Mouse (Mus musculus): ENCODE data around the gene Otx2. TPM values are rescaled to one million over a fixed set of nuclear protein-coding genes. Genes with fewer than 3 reads are reported as not detected.
"Not testable (repeated sequence)": the region's sequence is repeated elsewhere in the genome, so short reads cannot be mapped to it uniquely, and the experiment has no call there.

Otx2 gene
- total RNA-seq, 2 experiments from 2014 or later = not detected

- no peak for DNase-seq
Measured at GRCm38 (mm10) chr14:48653676-48654510, 19.7 kb downstream of the Otx2 start.

DNA sequence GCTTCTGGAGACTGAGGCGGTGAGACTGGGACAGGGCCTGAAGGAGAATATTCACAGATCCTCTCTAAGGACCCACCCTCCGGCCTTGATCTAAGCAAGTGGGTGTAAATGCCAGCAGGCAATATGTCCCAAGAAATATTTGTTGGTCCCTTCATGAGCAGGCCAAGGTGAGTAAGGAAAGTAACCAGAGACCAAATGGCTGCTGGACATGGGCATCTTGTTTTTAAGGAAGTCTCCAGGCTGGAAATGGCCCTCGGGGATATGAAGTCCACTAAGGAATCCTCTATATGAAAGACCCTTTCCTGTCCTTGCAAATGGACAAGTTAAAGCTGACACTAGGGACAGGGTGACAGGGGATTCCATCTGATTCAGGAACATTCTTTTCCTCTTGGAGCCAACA is 20.5 kb downstream of the Otx2 start:
- DNase-seq = no peak

DNA sequence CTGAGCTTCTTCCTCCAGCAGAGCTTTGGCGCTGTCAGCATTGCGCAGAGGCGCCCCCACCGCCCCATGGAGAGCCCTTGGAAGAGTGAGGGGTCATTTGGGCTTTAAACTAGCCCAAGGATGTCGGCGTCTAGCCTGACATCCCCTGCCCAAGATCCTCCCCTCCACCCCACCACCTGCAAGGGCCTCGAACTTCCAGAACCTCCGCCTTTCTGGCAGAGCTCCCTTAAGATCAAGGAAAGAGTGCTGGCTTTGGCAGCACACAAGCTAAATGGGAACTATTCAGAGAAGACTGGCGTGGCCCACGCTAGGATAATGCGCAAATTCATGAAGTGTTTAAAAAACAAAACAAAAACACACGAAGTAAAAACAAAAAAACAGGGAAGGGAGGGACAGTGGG is 21.4 kb downstream of the Otx2 start:
- no peak for DNase-seq

GRCm38 (mm10) chr14:48651471-48652211 is 22.0 kb downstream of the Otx2 start:
- DNase-seq = no peak

GRCm38 (mm10) chr14:48641462-48642395 is 31.9 kb downstream of the Otx2 start:
- DNase-seq = no peak

DNA sequence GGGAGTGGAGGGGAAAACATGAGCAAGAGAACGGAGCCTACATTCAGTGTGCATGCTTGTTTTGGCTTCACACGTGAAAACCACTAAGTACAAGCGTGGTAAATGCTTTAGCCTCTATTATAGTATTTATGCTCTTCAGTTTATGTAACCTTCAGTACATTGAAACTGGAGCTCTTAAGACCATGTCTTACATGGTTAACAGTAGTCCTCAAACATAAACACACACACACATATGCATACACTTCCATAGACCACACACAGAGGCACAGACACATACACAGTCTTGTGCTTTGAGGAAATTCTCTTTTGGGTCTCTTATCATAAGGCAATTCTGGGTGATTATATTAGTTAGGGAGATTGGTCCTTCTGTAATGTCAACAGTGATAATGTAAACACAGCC is 40.5 kb downstream of the Otx2 start:
- no peak for DNase-seq

DNA sequence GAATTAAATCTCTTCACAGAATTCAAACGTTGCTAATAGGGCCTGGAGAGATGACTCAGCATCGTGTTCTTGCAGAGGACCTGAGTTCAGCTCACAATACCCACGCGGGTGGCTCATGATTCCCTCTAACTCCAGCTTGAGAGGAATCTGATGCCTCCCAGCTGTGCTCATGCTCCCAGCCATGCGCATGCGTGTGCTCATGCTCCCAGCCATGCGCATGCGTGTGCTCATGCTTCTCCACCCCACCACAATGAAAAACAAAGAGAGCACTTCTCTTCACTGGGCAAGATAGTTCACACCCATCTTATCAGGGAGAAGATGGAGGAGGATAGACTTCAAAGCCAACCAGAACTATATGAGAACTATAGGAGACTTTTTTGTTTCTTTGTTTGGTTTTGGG is 41.3 kb downstream of the Otx2 start:
- no peak for DNase-seq

DNA sequence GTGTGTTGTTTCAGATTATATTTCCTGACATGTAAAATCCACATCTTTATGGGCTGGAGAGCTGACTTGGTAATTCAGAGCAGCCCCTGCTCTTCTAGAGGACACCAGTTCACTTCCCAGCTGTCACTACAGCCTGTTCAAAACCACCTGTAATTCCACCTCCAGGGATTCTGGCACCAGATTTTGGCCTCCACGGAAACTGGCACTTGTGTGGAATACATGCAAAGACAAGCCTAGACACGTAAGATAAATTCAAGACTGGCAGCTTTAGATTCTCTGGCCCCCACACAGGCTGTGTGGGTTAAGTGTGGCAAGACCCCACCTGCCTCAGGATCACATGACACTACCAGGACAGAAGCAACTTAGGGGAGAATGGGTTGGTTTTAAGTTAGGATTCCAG is 42.1 kb downstream of the Otx2 start:
- DNase-seq = no peak

GRCm38 (mm10) chr14:48629404-48629803 is 44.2 kb downstream of the Otx2 start:
- no peak for DNase-seq

GRCm38 (mm10) chr14:48626271-48626670 is 47.3 kb downstream of the Otx2 start:
- DNase-seq = no peak

DNA sequence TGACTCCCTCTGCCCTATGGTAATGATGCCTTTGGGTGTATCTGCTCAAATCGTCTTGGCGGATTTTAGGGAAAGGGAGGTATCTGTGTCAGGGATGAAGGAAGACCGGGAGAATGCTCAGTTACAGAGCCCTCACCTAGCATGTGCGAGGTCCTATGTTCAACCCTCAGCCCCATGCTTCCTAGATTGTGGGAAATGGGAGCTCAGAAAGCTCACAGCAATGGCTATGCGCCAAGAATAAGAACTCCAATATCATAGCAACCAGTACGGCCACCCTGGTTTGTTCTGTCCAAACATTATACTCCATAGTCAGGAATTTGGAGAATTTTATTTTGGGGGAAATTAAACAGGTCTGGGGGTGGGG is 48.3 kb downstream of the Otx2 start:
- DNase-seq = no peak

DNA sequence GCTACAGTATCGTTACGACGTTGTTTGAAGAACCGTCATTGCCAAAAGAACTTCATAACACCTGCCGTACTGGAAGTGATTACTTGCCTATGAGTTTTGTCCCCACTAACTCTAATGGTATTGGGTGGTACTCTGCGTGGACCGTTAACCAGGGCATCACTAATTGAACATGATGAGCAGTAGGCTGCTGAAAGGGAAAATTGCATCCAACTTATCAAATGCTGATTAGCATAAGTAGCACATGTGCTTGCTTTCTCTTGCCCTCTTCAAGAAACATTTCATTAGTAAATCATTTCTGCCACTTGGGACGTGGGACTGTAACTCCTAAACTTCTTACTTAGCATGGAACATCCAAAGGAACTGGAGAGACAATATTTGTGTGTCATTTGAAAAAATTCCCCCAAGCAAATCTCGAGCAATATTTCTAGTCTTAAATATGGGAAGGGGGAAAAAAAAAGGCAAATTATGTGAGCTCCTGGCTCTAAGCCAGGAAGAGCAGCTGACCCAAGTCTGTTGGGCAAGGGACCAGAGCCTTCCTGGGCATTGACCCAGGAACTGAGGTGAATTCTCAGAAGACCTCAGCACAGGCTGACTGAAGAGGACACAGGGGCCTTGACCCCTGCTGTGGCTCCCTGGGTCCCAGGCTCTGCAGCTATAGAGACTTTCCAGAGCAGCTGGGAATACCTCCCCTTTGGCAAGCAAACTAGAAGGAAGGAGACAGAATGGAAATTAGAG is 48.9 kb downstream of the Otx2 start:
- DNase-seq = no peak

DNA sequence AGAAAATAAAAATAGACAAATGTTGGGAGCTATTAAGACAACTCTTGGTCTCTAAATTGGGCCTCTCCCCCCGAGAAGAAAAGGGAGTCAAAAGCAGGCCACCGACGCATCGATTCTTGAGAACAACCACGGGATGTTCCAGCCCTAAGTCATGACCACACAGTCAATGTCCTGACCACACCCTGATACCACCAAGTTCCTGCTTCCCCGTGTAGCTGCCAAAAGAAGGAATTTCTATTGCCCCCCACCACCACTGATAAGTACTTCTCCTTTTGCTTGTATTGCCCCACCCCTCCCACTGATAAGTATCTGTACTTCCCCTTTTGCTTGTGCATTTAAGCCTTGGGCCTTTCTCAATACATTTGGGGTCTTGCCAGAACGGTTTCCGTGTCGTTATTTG is 50.9 kb downstream of the Otx2 start:
- DNase-seq = not testable (repeated sequence)

DNA sequence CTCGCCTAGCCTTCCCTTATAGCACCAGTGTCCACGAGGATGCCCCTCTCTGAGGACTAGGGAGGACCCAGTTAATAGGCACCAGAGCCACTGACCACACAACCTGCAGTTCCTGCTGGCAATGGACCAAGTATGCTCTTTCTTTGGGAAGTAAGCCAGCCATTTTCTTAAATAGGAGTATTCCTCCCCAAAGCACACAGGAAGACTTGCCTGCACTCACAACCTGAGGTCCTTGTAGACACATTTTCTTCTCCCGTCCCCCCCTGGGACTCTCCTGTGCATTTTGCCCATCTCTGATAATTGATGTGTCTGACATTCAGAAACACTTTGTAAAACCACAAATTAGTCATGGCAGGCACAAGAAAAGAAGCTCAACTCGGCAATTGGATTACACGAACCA is 57.3 kb downstream of the Otx2 start:
- DNase-seq = no peak

- DNase-seq = no peak
Measured at GRCm38 (mm10) chr14:48608641-48609310, 64.8 kb downstream of the Otx2 start.

Other genes with a start within 250 kb of the Otx2 start
- gene Tmem260, start 227.7 kb downstream of the Otx2 start, total RNA-seq (2021) = 1 to 10 TPM; 4.3 to 5.8 TPM